Mouse (Mus musculus) midbrain, embryonic 15.5 days (tissue): ENCODE data around the gene Bbc3. TPM values are rescaled to one million over a fixed set of nuclear protein-coding genes. Genes with fewer than 3 reads are reported as not detected.

ENCODE experiments used
- ATAC-seq: fragments of 200-750 bp; cut with Nextera tagmentation; replicated peaks from 2 replicates; pipeline ENCODE4 v1.8.0; 2017; ENCODE audit warnings: moderate TSS enrichment
- H3K27ac ChIP-seq: fragments of 300-500 bp; sonication (generic); 2 replicates; pipeline ENCODE4 v1.5.1; 2015; ENCODE audit warnings: mild to moderate bottlenecking, inconsistent platforms
- H3K27me3 ChIP-seq: fragments of 300-500 bp; sonication (generic); replicated peaks from 2 replicates; pipeline ENCODE4 v1.6.1; 2015; ENCODE audit warnings: inconsistent platforms
- H3K36me3 ChIP-seq: fragments of 300-500 bp; sonication (generic); replicated peaks from 2 replicates; pipeline ENCODE4 v1.6.1; 2015; ENCODE audit warnings: inconsistent platforms
- H3K4me1 ChIP-seq: fragments of 300-500 bp; sonication (generic); 2 replicates; pipeline ENCODE4 v1.6.1; 2015; ENCODE audit warnings: inconsistent platforms
- H3K4me2 ChIP-seq: fragments of 300-500 bp; sonication (generic); 2 replicates; pipeline ENCODE4 v1.6.1; 2015; ENCODE audit warnings: inconsistent platforms, mild to moderate bottlenecking, moderate library complexity
- H3K4me3 ChIP-seq: fragments of 300-500 bp; sonication (generic); 2 replicates; pipeline ENCODE4 v1.5.1; 2015; ENCODE audit warnings: mild to moderate bottlenecking, inconsistent platforms
- H3K9ac ChIP-seq: fragments of 300-500 bp; sonication (generic); 2 replicates; pipeline ENCODE4 v1.6.1; 2015; ENCODE audit warnings: mild to moderate bottlenecking, inconsistent platforms
- H3K9me3 ChIP-seq: fragments of 300-500 bp; sonication (generic); 2 replicates; pipeline ENCODE4 v1.6.1; 2016; ENCODE audit warnings: inconsistent platforms
- WGBS: fragments of 180-500 bp; shearing (Covaris S2); methylation state at CpG from one replicate; pipeline ENCODE4 v1.1.7; 2015; ENCODE audit warnings: mixed read lengths; 5-methylcytosine and 5-hydroxymethylcytosine counted together
- polyA plus RNA-seq: library from polyadenylated mRNA; unstranded; fragments of >200 nt; fragmentation: Nextera tagmentation; extraction: Ambion mirVana; gene quantifications from 2 replicates; pipeline ENCODE4 v1.2.1, GENCODE M21; 2015

The Bbc3 gene
- polyA plus RNA-seq, 1 experiment from 2014 or later = 35.0 TPM

DNA sequence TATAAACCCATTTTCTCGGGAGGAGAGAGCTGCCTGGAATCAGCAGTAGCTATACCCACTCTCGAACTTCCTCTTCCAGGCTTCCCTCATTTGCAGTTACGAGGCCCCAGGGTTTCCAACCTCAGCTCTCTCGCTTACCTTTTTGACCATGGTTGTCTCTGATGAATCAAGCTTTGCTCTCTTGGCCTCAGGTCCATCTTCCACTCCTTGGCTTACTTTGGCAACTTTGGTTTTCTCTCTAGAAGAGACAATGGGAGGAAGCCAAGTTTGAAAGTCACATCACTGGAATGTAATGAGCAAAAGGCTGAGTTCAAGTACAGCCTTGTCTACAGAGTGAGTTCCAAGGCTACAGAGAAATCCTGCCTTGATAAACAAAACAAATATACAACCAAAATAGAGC is 58.5 kb downstream of the Bbc3 start:
- 81% methylated on average over 4 of the region's 4 CpGs for WGBS
- H3K27me3 ChIP-seq = peaks cover 8% of the 10 kb centered on the region
- no peak overlapping the region for H3K4me2 ChIP-seq
- peaks cover 6% of the 10 kb centered on the region; the same call in 1 of the 2 replicates for H3K4me1 ChIP-seq
- H3K27ac ChIP-seq = no peak overlapping the region
- no peaks in the 10 kb centered on the region for H3K9me3 ChIP-seq
- peaks cover 34% of the 10 kb centered on the region for H3K36me3 ChIP-seq
- no peak overlapping the region for H3K4me3 ChIP-seq
- no peak overlapping the region for H3K9ac ChIP-seq
- ATAC-seq = no peak

Other genes starting within 250 kb of the Bbc3 start
- gene Zfp541, start 246.6 kb upstream of the Bbc3 start, polyA plus RNA-seq = 0.05 and 0.10 TPM in 2 replicates
- gene Napa, start 209.9 kb upstream of the Bbc3 start, polyA plus RNA-seq = 224 and 234 TPM in 2 replicates
- gene Kptn, start 188.5 kb upstream of the Bbc3 start, polyA plus RNA-seq = 51.2 and 55.1 TPM in 2 replicates
- gene Slc8a2, start 178.6 kb upstream of the Bbc3 start, polyA plus RNA-seq = 0.80 and 0.88 TPM in 2 replicates
- 164 and 166 TPM in 2 replicates for gene Meis3, start 133.3 kb upstream of the Bbc3 start, polyA plus RNA-seq
- 14.9 and 15.5 TPM in 2 replicates for gene Dhx34, start 86.4 kb upstream of the Bbc3 start, polyA plus RNA-seq
- gene C5ar2, start 64.2 kb upstream of the Bbc3 start, polyA plus RNA-seq = 0.14 TPM in 1 of 2 replicates, not detected in the other
- 1.5 and 2.9 TPM in 2 replicates for gene C5ar1, start 48.9 kb upstream of the Bbc3 start, polyA plus RNA-seq
- gene Inafm1, start 34.8 kb upstream of the Bbc3 start, polyA plus RNA-seq = 47.9 and 51.8 TPM in 2 replicates
- gene Ccdc9, start 21.6 kb upstream of the Bbc3 start, polyA plus RNA-seq = 21.6 and 30.1 TPM in 2 replicates
- 243 and 256 TPM in 2 replicates for gene Sae1, start 79.4 kb downstream of the Bbc3 start, polyA plus RNA-seq
- 20.0 and 22.1 TPM in 2 replicates for gene Zc3h4, start 92.5 kb downstream of the Bbc3 start, polyA plus RNA-seq
- 63.6 and 74.4 TPM in 2 replicates for gene Tmem160, start 144.4 kb downstream of the Bbc3 start, polyA plus RNA-seq
- gene Npas1, start 169.3 kb downstream of the Bbc3 start, polyA plus RNA-seq = 5.8 and 7.2 TPM in 2 replicates